Mouse (Mus musculus): ENCODE data around the gene Oaz1. TPM values are rescaled to one million over a fixed set of nuclear protein-coding genes. Genes with fewer than 3 reads are reported as not detected.
"Not testable (repeated sequence)": the region's sequence is repeated elsewhere in the genome, so short reads cannot be mapped to it uniquely, and the experiment has no call there.

The Oaz1 gene
- total RNA-seq, 2 experiments from 2014 or later = 698 to 770 TPM

DNA sequence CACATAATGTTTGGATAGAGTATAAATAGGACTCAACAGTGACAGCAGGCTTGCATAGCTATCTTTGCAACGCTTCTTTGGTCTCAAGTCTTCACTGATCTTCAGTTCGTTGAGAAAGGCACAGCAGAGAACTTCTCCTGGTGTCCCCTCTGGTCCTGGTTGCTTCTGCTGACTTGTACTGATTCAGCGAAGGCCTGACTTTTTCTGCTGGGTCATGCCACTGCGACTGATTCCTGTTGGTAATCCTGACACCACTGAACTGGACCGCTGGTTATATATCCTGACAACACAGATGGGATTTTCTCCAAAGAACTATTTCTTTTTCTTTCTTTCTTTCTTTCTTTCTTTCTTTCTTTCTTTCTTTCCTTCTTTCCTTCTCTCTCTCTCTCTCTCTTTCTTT, 3.9 kb upstream of the Oaz1 start:
- DNase-seq (ENCODE audit: low spot score) = no peak

DNA sequence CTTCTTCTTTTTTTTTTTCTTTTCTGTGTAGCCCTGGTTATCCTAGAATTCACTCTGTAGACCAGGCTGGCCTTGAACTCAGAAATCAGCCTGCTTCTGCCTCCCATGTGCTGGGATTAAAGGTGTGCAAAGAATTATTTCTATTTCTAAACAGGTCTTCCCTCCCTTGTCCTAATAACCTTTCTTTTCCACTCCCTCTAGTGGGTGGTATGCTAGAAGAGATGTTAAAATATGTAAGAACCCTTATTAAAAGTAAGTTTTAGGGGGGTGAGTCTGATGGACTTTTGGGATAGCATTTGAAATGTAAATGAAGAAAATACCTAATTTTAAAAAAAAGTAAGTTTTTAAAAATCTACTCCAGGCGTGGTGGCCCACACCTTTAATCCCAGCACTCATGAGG, 3.1 kb upstream of the Oaz1 start:
- no peak for DNase-seq (ENCODE audit: low spot score)

DNA sequence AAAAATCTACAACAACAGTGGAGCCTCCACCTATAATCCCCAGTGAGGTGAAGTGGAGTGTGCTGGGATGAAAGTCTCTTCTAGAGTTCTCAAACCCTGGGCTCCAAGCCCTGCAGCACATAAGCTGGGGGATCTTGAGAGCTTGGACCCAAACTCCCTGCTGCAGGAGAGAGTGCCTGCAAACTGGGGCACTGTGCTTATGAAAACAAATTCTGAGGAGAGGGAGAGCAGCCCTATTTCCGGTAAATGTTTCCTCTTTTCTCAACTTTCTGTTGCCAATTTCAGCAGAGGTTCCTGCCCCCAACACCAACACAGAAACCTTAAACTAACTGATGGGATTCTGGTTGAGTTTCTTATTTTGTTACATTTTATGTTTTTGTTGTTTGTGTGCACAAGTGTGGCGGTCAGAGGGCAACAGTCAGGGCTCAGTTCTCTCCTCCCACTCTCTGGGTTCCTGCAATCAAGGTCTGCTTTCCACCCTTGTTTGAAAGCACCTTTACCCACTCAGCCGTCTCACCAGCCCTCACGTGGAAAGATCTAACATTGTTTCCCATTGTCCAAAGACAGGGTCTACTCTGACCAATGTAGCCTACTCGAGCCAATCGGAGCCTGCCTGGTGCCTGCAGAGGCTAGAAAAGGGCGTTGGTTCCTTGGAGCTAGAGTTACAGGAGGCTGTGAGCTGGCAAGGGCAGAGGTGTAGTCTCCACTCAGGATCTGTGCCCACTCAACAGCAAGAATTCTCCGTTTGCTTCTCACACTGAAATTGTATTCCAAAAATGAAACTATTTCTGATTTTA, 2.4 kb upstream of the Oaz1 start:
- no peak for DNase-seq (ENCODE audit: low spot score)

- no peak for DNase-seq (ENCODE audit: low spot score)
Measured at GRCm38 (mm10) chr10:80824827-80825226, 1.6 kb upstream of the Oaz1 start.

- DNase-seq (ENCODE audit: low spot score) = no peak
Measured at GRCm38 (mm10) chr10:80827063-80827869, 810 bp downstream of the Oaz1 start.

- DNase-seq (ENCODE audit: low spot score) = no peak
Measured at GRCm38 (mm10) chr10:80827870-80828420, 1.5 kb downstream of the Oaz1 start.

DNA sequence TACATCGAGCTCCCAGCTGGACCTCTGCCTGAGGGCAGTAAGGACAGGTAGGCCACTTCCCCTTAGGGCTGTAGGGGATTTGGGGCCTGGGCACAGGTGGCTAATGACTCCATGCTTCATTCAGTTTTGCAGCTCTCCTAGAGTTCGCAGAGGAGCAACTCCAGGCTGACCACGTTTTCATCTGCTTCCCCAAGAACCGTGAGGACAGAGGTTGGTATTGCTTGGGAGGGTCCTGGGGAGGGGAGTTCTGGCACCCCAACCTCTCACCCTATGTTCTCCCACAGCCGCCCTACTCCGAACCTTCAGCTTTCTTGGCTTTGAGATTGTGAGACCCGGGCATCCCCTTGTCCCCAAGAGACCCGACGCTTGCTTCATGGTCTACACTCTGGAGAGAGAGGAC, 2.1 kb downstream of the Oaz1 start:
- not testable (repeated sequence) for DNase-seq (ENCODE audit: low spot score)

DNA sequence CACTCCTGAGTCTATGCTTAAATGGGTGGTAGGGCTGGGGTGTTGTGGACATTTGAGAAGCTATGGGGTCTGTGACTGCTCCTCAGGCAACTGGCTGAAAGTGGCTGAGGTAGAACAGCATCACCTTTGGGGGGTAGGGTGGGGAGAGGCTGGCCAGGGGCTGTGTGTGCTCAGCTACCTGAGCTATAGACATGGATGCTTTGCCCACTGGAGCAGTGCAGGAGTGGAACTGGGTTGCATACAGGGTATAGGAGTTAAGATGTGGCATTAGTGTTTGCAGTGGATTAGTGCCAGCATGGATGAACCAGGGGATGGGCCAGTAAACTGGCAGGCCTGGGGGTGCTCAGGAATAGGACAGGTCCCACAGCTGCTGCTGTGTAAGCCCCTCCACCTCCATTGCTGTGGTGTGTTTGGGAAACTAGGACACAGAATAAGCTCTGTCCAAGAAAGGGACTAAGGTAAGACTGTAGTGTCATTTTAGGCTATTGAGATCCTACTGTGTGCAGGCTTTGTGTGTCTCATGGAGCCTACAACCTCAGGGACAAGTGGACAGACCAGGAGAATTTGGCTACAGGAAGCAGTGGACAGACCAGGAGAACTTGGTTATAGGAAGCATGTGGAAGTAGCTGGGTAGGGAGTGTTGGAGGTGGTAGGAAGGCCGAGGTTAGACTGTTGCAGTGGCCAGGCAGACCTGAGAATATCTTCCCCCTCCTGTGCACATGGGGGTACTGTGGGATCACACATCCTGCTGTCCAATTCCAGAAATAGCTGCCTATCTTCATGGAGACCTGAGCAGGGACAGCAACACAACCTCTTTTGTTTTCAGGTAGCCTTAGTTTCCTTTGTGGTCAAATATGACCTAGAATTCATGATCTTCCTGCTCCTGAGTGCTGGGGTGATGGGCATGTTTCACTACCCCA, 3.2 kb downstream of the Oaz1 start:
- no peak for DNase-seq (ENCODE audit: low spot score)

DNA sequence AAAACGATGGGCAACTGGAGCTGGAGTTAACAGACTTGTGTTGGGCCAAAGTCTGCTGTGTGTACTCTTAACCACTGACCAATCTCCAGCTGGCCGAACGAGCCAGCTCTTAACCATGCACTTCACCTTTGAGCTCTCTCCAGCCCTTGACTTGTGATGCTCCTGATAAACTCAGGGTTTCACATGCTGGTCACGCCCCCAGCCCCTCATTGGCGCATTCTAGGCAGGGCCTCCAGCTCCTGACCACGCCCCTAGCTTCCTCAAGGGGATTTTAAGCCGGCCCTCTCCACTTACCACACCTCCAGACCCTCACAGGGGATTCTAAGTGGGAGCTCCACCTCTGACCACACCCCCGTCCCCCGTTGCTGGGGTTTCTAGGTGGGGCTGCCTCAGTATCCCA, 4.7 kb downstream of the Oaz1 start:
- DNase-seq (ENCODE audit: low spot score) = no peak

DNA sequence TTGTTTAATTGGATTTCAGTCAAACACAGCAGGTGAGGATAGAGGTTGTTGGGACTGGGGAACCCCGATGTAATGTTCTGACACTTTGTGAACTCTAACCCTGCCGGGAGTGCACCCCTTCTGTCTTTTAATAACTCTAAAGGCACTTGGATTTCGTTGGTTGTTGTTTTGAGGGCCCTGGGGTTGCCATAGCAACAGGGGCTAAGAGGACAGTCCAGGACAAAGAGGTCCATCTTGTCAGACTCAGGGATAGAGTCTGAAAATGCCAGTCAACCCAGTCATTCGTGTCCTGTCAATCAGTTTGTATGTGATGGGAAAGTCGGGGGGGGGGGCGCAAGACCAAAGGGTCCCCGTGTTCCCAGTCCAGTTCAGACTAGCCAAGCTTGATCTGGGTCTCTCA, 6.4 kb downstream of the Oaz1 start:
- DNase-seq (ENCODE audit: low spot score) = no peak

DNA sequence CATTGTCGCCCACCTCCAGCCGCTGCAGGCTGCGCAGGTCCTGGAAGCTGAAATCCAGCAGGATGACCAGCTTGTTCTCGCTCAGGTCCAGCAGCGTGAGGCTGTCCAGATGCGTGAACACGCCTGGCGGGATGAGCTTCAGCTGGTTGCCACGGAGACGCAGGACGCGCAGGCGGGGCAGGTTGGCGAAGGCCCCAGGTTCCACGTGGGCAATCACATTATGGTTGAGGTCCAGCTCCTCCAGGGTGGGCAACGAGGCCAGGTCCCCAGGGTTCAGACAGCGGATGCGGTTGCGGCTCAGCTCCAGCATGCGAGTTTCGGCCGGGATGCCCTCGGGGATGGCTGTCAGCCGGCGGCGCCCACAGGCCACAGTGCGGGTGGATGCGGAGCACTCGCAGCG, 9.2 kb downstream of the Oaz1 start:
- DNase-seq (ENCODE audit: low spot score) = no peak

GRCm38 (mm10) chr10:80836949-80837379, 10.5 kb downstream of the Oaz1 start:
- peak; percentile 47 for DNase-seq (ENCODE audit: low spot score)

DNA sequence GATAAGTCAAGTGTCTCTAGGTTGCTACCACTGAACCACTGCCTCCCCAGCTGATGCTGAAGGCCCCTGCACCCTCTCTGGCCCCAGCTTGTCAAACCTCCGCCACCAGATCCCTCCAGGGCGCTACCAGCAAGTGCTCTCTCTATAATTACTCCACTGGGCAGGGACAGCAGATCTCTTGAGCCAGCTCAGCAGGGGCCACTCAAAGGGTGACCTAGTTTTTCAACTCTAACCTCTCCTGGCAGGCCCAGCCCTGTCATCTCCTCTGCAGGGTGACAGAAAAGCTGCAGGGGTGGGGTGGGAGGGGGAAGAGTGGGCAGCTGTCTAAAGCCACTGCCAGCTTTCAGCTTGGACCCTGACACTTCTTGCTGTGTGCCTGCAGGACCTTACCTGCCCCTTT, 11.4 kb downstream of the Oaz1 start:
- peak; percentile 78 for DNase-seq (ENCODE audit: low spot score)

- DNase-seq (ENCODE audit: low spot score) = no peak
Measured at GRCm38 (mm10) chr10:80838346-80838912, 12.0 kb downstream of the Oaz1 start.

GRCm38 (mm10) chr10:80839848-80840247, 13.4 kb downstream of the Oaz1 start:
- DNase-seq (ENCODE audit: low spot score) = no peak

GRCm38 (mm10) chr10:80841685-80842084, 15.2 kb downstream of the Oaz1 start:
- no peak for DNase-seq (ENCODE audit: low spot score)

DNA sequence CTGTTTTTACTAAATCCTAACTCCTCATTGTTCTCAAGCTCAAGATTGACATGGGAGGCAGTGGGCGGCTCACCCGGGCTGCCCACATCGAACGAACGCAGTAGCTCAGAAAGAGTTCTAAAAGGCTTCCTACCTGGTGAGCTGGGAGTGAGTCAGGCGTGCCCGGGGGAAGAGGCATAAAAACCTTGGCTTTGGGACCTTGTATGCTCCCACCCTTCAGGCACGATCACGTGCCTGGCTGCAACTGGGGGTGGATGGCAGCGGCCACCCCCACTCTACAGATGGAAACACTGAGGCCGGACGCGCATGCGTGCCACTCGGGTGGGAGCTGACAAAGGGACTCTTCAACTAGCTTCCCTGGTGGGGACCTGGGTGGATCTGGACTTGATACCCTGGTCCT, 15.9 kb downstream of the Oaz1 start:
- DNase-seq (ENCODE audit: low spot score) = no peak

GRCm38 (mm10) chr10:80843087-80843930, 16.9 kb downstream of the Oaz1 start:
- DNase-seq (ENCODE audit: low spot score) = no peak

DNA sequence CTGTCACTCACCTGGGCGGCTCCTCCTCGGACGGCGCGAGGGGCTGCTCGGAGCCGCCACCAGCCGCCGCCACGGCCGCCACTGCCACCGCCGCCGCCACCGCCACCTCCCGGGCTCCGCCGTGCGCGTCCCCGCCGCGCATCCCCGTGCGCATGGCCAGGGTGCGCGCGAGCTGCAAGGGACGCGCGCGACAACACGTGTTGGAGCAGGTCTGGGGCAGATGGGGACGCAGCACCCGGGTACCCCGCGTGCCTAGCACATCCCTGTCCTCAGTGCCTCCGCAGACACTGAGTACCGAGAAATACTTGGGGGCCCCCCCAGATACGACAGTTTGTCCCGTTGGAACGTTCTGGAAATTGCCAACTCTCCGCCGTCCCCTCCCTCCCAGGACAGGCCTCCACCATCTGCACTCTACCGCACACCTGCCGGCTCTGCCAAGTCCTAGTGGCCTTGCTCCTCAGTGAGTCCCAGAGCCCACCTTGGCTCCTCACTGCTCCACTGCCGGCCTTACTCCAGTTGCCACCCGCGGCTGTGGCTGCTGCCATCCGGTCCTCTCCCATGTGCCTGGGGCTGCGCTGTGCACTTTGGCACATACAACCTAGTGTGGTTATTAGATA, 17.6 kb downstream of the Oaz1 start, which contains the start of gene Lingo3:
Gene Lingo3 (minus strand): TSS at position 109 of the 617 bp plus-strand sequence.
- DNase-seq (ENCODE audit: low spot score) = no peak

Data from gastrocnemius, adult 18-20 months (tissue).